Mouse (Mus musculus) MEL (cell line): ENCODE results near the gene Tcf12.

Experiments
- CTCF ChIP-seq, 3 experiments: IDR thresholded peaks in 2 of 3; conservative IDR thresholded peaks in 1 of 3; 2 replicates each; pipeline ENCODE4 v1.5.1; 2011 to 2012; ENCODE audit warnings: low read length in 3 of 3, low read depth in 2 of 3, mild to moderate bottlenecking in 2 of 3, improper control_type of control experiment in 1 of 3, inconsistent platforms in 1 of 3, mixed read lengths in 1 of 3, moderate library complexity in 1 of 3; ENCODE audit not compliant: control insufficient read depth in 1 of 3, insufficient read depth in 1 of 3, poor library complexity in 1 of 3, severe bottlenecking in 1 of 3
- GATA1 ChIP-seq: IDR thresholded peaks from 2 replicates; pipeline ENCODE4 v1.6.1; 2011; ENCODE audit warnings: low read depth, low read length, improper control_type of control experiment
- MYC ChIP-seq: IDR thresholded peaks from 2 replicates; pipeline ENCODE4 v1.6.1; 2011; ENCODE audit warnings: low read depth, mild to moderate bottlenecking, low read length, improper control_type of control experiment, moderate library complexity
- NELFE ChIP-seq: IDR thresholded peaks from 2 replicates; pipeline ENCODE4 v1.6.1; 2011; ENCODE audit warnings: low read depth, low read length, improper control_type of control experiment
- RAD21 ChIP-seq: IDR thresholded peaks from 2 replicates; pipeline ENCODE4 v1.6.1; 2011; ENCODE audit warnings: mild to moderate bottlenecking, low read depth, low read length, improper control_type of control experiment

DNA sequence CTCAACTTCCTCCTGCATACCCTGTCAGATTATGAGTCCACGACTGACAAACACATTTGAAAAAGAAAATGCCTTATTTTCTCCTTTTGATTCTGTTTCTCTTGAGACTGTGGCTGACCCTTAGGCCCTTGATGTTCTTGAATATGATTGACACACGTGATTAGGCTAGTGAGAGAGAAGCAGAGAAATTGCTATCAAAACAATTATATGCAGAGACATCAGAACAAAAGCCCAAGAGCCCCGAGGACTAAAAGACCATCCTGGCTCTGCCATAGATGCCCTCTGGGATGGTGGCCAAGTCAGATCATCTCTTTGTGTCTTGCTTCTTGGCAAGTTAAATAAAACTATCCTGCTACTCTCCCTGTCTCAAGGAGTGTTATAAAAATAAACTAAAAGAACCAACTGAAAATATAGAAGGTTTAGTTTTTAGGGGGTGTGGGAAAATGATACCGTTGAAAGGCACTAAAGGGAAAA, 22.1 kb upstream of the Tcf12 start:
- TF ChIP-seq MYC = no peak
- no peak for TF ChIP-seq NELFE
- TF ChIP-seq RAD21 = no peak
- no peak for TF ChIP-seq CTCF (IDR thresholded peaks at IDR 0.05 in 2 of 3, conservative IDR thresholded peaks at IDR 0.05 in 1 of 3; ENCODE audit: control insufficient read depth in 1 of 3, insufficient read depth in 1 of 3, low read depth in 2 of 3, low read length in 3 of 3, poor library complexity in 1 of 3, severe bottlenecking in 1 of 3)
- no peak for TF ChIP-seq GATA1
